Mouse (Mus musculus) G1E (cell line): Measurements from ENCODE around the gene Pde8b.

Experiments
- CTCF ChIP-seq: IDR thresholded peaks from 2 replicates; pipeline ENCODE4 v1.5.1; 2012; ENCODE audit warnings: low read depth, low read length, inconsistent platforms, mixed read lengths
- GATA1 ChIP-seq: IDR thresholded peaks from 2 replicates; pipeline ENCODE4 v1.6.1; 2012; ENCODE audit warnings: borderline replicate concordance, low read length, inconsistent platforms, mixed read lengths

- TF ChIP-seq CTCF (no peak), GATA1 (no peak)
These were observed 232.9 kb downstream of the Pde8b start for GRCm38 (mm10) chr13:95017278-95017677.
